In genomic region chr5:142313944-142314343, GRCm38 (mm10) we compare ENCODE assay signal across 9 mouse cellular contexts.
DNase-seq lines count a peak whose midpoint lies in the region; ATAC-seq lines count a peak whose summit lies in the region.
"Had no signal": no experiment of that assay in that cellular context is flagged by ENCODE, and none has a peak within 500 bp of the region (broad histone marks: within the 10 kb centered on the region; RNA-seq: fewer than 3 reads in every experiment).

No protein-coding gene starts in this region.

- H3K9me3 ChIP-seq in forebrain, embryonic 16.5 days (ENCODE audit: control insufficient read depth, low read length) = no peaks in the 10 kb centered on the region
- H3K9me3 ChIP-seq: liver, embryonic 12.5 days; neural tube, embryonic 13.5 days had no signal

- H3K4me1 ChIP-seq in forebrain, embryonic 16.5 days (replicated peaks; ENCODE audit: control insufficient read depth, insufficient read depth, low read length) = no peaks in the 10 kb centered on the region
- H3K4me1 ChIP-seq: liver, embryonic 12.5 days; neural tube, embryonic 13.5 days had no signal

- DNase-seq in Muller cell, postnatal 12 days (ENCODE audit: inconsistent ontology term) = peak; percentile 87
- peak; percentile 35 to 44 for DNase-seq in adrenal gland, adult 18-20 months (ENCODE audit: low spot score in 2 of 2)
- DNase-seq in frontal cortex, postnatal 36 days (ENCODE audit: low spot score in 2 of 2) = peak; percentile 72 to 78
- peak; percentile 38 to 81 for DNase-seq in left cerebral cortex, adult 9 months (ENCODE audit: low spot score in 2 of 2)
- no peak for DNase-seq in MN1 (ENCODE audit: low spot score)
- no peak for DNase-seq in thymus, postnatal 36 days

- H3K27ac ChIP-seq in forebrain, embryonic 16.5 days (ENCODE audit: low read length) = no peak overlapping the region
- H3K27ac ChIP-seq: liver, embryonic 12.5 days; neural tube, embryonic 13.5 days had no signal

- H3K36me3 ChIP-seq in forebrain, embryonic 16.5 days (ENCODE audit: control insufficient read depth, insufficient read depth) = no peaks in the 10 kb centered on the region
- H3K36me3 ChIP-seq: liver, embryonic 12.5 days; neural tube, embryonic 13.5 days had no signal

- H3K4me2 ChIP-seq in forebrain, embryonic 16.5 days (ENCODE audit: low read length) = no peak overlapping the region
- H3K4me2 ChIP-seq: liver, embryonic 12.5 days; neural tube, embryonic 13.5 days had no signal

- no peak for ATAC-seq in forebrain, embryonic 16.5 days
- ATAC-seq: liver, embryonic 12.5 days had no signal

- H3K27me3 ChIP-seq in forebrain, embryonic 16.5 days (replicated peaks; ENCODE audit: control insufficient read depth, insufficient read depth, low read length) = no peaks in the 10 kb centered on the region
- H3K27me3 ChIP-seq: liver, embryonic 12.5 days; neural tube, embryonic 13.5 days had no signal

- whole genome bisulfite sequencing in forebrain, embryonic 16.5 days = 76% methylated on average over 8 of the region's 8 CpGs

- H3K4me3 ChIP-seq in forebrain, embryonic 16.5 days (replicated peaks; ENCODE audit: low read length) = no peak overlapping the region
- H3K4me3 ChIP-seq: liver, embryonic 12.5 days; neural tube, embryonic 13.5 days had no signal

- H3K9ac ChIP-seq in forebrain, embryonic 16.5 days (replicated peaks; ENCODE audit: low read depth, low read length) = no peak overlapping the region
- H3K9ac ChIP-seq: liver, embryonic 12.5 days; neural tube, embryonic 13.5 days had no signal

Comparison
In these comparisons a context has a peak if more than half of its experiments do, and no peak if none do; other contexts are left out.
1. DNase-seq: peak in Muller cell, postnatal 12 days (single experiment), adrenal gland, adult 18-20 months (2 of 2), frontal cortex, postnatal 36 days (2 of 2) and left cerebral cortex, adult 9 months (2 of 2); none in MN1 (single experiment) and thymus, postnatal 36 days (0 of 2).